Mouse (Mus musculus): ENCODE measurements at regions not wholly inside any gene's neighbourhood (a gene's known extent, or its start where the extent isn't known, plus 50 kb on each side); places are given as distances from the start of the nearest gene placed in this dataset.
"Not testable (repeated sequence)": the region's sequence is repeated elsewhere in the genome, so short reads cannot be mapped to it uniquely, and the experiment has no call there.

GRCm38 (mm10) chr13:81025241-81025760 lies 142.1 kb downstream of the Arrdc3 start:
- not testable (repeated sequence) for H3K4me2 ChIP-seq (ENCODE audit: low read length); H3K36me3 ChIP-seq (ENCODE audit: control insufficient read depth, insufficient read depth, low read length); H3K4me1 ChIP-seq (ENCODE audit: control insufficient read depth, insufficient read depth, low read length); DNase-seq; H3K27me3 ChIP-seq (ENCODE audit: control insufficient read depth, insufficient read depth, low read length); ATAC-seq (ENCODE audit: low FRiP score, low TSS enrichment); H3K4me3 ChIP-seq (replicated peaks; ENCODE audit: low read depth, low read length); H3K27ac ChIP-seq (replicated peaks; ENCODE audit: low read depth, low read length); H3K9ac ChIP-seq (replicated peaks; ENCODE audit: low read length); H3K9me3 ChIP-seq (ENCODE audit: control insufficient read depth, low read length)
- WGBS: 87% methylated on average over 14 of the region's 14 CpGs

GRCm38 (mm10) chr13:81037316-81037715 lies 154.1 kb downstream of the Arrdc3 start:
- Histone ChIP-seq H3K9ac (replicated peaks; ENCODE audit: low read length) (no peak overlapping the region), H3K27me3 (ENCODE audit: control insufficient read depth, insufficient read depth, low read length) (no peaks in the 10 kb centered on the region), H3K4me1 (ENCODE audit: control insufficient read depth, insufficient read depth, low read length) (no peaks in the 10 kb centered on the region), H3K9me3 (ENCODE audit: control insufficient read depth, low read length) (no peaks in the 10 kb centered on the region), H3K27ac (replicated peaks; ENCODE audit: low read depth, low read length) (no peak overlapping the region), H3K36me3 (ENCODE audit: control insufficient read depth, insufficient read depth, low read length) (no peaks in the 10 kb centered on the region), H3K4me3 (replicated peaks; ENCODE audit: low read depth, low read length) (no peak overlapping the region), H3K4me2 (ENCODE audit: low read length) (no peak overlapping the region)
- WGBS: 89% methylated on average over 1 of the region's 1 CpGs
- no peak for ATAC-seq (ENCODE audit: low FRiP score, low TSS enrichment)
- no peak for DNase-seq

- DNase-seq (no peak), ATAC-seq (ENCODE audit: low FRiP score, low TSS enrichment) (no peak)
- Histone ChIP-seq H3K9ac (replicated peaks; ENCODE audit: low read length) (no peak overlapping the region), H3K27me3 (ENCODE audit: control insufficient read depth, insufficient read depth, low read length) (no peaks in the 10 kb centered on the region), H3K27ac (replicated peaks; ENCODE audit: low read depth, low read length) (no peak overlapping the region), H3K36me3 (ENCODE audit: control insufficient read depth, insufficient read depth, low read length) (no peaks in the 10 kb centered on the region), H3K9me3 (ENCODE audit: control insufficient read depth, low read length) (no peaks in the 10 kb centered on the region), H3K4me2 (ENCODE audit: low read length) (no peak overlapping the region), H3K4me3 (replicated peaks; ENCODE audit: low read depth, low read length) (no peak overlapping the region), H3K4me1 (ENCODE audit: control insufficient read depth, insufficient read depth, low read length) (no peaks in the 10 kb centered on the region)
- WGBS: 76% methylated on average over 4 of the region's 4 CpGs
Observed at GRCm38 (mm10) chr13:81038736-81039135, 155.6 kb downstream of the Arrdc3 start.

- Histone ChIP-seq H3K27me3 (ENCODE audit: control insufficient read depth, insufficient read depth, low read length) (no peaks in the 10 kb centered on the region), H3K9ac (replicated peaks; ENCODE audit: low read length) (no peak overlapping the region), H3K36me3 (ENCODE audit: control insufficient read depth, insufficient read depth, low read length) (no peaks in the 10 kb centered on the region), H3K9me3 (ENCODE audit: control insufficient read depth, low read length) (no peaks in the 10 kb centered on the region), H3K27ac (replicated peaks; ENCODE audit: low read depth, low read length) (no peak overlapping the region), H3K4me2 (ENCODE audit: low read length) (no peak overlapping the region), H3K4me3 (replicated peaks; ENCODE audit: low read depth, low read length) (no peak overlapping the region), H3K4me1 (ENCODE audit: control insufficient read depth, insufficient read depth, low read length) (no peaks in the 10 kb centered on the region)
- no peak for DNase-seq
- ATAC-seq (ENCODE audit: low FRiP score, low TSS enrichment): no peak
Observed at GRCm38 (mm10) chr13:81040494-81040893, 157.3 kb downstream of the Arrdc3 start.

- ATAC-seq (ENCODE audit: low FRiP score, low TSS enrichment) (no peak), DNase-seq (no peak)
- Histone ChIP-seq H3K4me1 (ENCODE audit: control insufficient read depth, insufficient read depth, low read length) (no peaks in the 10 kb centered on the region), H3K4me3 (replicated peaks; ENCODE audit: low read depth, low read length) (no peak overlapping the region), H3K36me3 (ENCODE audit: control insufficient read depth, insufficient read depth, low read length) (no peaks in the 10 kb centered on the region), H3K4me2 (ENCODE audit: low read length) (no peak overlapping the region), H3K9me3 (ENCODE audit: control insufficient read depth, low read length) (no peaks in the 10 kb centered on the region), H3K27me3 (ENCODE audit: control insufficient read depth, insufficient read depth, low read length) (no peaks in the 10 kb centered on the region), H3K27ac (replicated peaks; ENCODE audit: low read depth, low read length) (no peak overlapping the region), H3K9ac (replicated peaks; ENCODE audit: low read length) (no peak overlapping the region)
- WGBS: 74% methylated on average over 3 of the region's 3 CpGs
Observed at GRCm38 (mm10) chr13:81041646-81042045, 158.5 kb downstream of the Arrdc3 start.
